Mouse (Mus musculus) brain, adult 2 months (tissue): ENCODE measurements around the gene Adk.

Experiments used
- DNase-seq: peaks from one replicate; pipeline ENCODE4 v3.0.0; 2011; ENCODE audit warnings: low read depth, low spot score

Gene Adk

DNA sequence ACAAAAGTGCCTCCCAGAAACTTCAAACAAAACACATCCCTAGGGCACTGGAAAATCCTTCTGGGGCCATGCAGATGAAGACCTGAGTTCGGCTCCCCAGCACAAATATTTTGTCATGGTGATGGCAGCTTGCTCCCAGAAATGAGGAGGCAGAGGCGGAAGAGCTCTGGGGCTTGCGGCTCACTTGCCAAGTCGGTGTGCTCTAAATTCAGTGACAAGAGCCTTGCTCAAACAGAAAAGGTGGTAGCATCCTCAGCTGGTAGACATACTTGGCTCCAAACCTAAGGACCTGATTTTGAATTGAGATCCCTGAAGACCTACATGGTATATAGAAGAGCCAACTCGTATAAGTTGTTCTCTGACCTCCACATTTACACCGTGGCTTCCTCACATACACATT is 292.5 kb downstream of the Adk start:
- peak; percentile 63 for DNase-seq

GRCm38 (mm10) chr14:21348611-21349260 is 296.4 kb downstream of the Adk start:
- DNase-seq: no peak

GRCm38 (mm10) chr14:21351646-21352045 is 299.3 kb downstream of the Adk start:
- no peak for DNase-seq

GRCm38 (mm10) chr14:21356286-21356685 is 303.9 kb downstream of the Adk start:
- no peak for DNase-seq

DNA sequence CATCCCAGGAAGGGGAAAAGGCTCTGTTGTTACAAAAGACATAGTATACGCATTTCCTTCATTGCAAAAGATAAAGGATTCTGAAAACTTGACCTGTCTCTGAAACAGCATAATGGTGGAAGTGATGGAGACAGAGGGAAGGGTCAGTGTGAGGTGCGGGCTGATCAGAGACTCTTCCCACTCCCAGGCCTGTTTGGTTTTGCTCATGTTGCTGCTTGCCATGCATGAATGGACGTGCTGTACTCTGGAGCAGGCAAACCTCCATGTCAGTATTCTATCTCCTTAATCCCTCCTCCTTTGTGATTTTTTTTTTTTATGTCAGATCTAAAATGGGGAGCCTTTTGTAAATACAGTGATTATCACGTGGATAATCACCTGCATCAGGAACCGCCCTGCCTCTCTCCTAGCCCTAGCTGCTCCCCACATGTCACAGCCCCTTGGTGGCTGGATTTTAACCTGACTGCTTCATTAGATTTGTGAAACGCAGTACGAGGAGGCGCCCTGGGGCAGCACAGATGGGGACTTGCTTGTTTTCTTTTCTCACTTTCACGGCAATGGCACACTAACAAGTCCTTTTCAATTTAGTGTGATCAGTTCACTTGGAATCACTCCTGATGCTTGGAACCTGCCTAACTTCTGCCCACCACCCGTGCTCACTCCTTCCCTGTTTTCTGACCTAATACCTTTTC is 307.0 kb downstream of the Adk start:
- no peak for DNase-seq

DNA sequence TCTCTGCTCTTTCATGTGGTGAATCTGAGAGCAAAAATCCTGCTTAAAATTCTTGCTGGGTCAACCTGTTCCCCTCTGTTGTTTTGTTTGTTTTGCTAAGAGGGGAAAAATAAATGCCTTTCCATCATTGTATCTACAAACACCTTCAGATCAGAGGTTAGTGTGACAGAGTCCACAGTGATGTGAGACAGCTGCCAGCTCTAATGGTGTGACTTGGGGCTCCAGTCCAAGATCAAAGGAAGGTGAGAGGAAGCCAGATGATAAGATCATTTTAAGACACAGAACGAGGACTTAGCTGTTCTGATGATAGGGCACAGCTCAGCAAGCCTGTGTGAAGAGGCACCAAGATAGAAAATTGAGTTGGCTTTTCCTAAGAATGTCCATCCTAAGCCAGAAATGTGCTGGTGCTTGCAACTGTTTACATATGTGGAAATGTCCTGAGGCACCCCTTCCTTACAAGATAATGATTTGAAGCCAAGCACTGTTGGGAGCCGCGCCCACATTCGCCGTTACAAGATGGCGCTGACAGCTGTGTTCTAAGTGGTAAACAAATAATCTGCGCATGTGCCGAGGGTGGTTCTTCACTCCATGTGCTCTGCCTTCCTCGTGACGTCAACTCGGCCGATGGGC is 307.6 kb downstream of the Adk start:
- DNase-seq: no peak

- peak; percentile 78 for DNase-seq
Measured at GRCm38 (mm10) chr14:21367095-21367494, 314.7 kb downstream of the Adk start.

DNA sequence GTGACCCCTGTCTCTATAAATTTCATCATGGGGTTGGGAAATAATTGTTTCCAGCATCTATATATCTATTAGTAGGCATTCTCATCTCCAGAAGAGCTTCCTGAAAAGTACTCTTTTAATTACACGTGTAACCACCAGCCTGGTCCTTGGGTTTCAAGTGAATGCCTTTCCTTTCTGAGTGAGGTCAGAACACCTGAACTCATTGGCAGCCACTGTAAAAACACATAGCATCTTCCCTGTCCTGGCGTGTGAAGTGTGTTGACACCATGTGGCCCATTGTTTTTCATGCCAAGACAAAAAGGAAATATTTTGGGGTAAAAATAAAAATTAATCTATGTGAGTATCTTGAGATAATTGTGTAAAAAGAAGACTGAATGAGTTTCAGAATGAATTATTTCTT is 316.2 kb downstream of the Adk start:
- DNase-seq: no peak

DNA sequence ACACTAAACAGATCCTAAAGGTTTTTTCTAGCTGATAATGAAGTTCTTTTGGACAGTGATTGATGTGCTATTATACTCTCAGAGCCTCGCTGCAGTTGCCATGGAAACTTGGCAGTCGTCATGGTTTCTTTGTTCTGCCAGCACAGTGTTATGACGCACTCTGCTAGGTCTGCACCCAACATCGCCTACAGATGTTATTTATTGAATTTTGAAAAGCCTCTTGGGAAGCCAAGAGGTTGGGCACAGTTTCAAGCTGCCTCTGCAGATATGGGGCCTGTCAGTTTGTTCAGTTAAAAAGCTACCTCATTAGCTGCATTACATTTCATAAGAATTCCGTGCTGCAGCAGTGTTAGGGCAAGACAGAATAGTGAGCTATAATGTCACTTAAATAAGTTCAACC is 316.8 kb downstream of the Adk start:
- peak; percentile 96 for DNase-seq

DNA sequence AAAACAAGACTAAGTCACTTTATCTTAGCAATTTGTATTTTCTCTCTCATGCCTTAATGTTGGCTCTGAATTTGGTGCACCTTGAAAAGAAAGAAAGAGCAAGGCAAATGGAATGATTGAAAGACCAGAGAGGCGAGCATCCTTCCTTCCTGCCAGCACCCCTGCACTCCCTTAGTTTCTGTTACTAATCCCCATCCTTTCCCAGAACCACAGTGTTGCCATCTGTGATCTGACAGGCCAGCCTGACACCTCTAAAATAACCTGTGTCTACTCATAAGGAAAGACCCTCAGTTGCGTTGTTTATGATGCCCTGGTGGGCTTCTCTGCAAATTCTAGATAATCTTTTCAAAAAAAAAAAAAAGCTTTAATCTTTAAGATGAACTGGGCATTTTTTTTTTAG is 319.6 kb downstream of the Adk start:
- peak; percentile 13 for DNase-seq

DNA sequence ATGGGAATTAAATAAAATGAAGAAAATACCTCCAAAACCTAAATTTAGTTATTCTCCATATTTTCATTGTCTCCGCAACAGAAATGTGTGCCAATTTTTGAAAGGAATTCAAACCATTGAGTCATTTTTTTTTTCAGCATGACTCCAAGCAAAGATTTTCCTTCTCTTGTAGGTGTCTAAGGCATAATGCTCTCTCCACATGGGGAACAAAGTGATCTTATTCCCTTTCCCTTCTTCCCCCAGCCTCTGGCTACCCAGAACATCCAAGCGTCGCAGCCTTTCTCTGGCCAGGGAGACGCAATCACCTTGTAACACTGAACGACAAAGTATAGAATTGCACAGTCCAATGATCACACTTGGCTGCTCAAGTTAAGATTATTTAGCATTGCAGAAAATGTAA is 320.3 kb downstream of the Adk start:
- DNase-seq: peak; percentile 50

- DNase-seq: no peak
Measured at GRCm38 (mm10) chr14:21383701-21384428, 331.5 kb downstream of the Adk start.

GRCm38 (mm10) chr14:21399506-21399905 is 347.1 kb downstream of the Adk start:
- DNase-seq: no peak

DNA sequence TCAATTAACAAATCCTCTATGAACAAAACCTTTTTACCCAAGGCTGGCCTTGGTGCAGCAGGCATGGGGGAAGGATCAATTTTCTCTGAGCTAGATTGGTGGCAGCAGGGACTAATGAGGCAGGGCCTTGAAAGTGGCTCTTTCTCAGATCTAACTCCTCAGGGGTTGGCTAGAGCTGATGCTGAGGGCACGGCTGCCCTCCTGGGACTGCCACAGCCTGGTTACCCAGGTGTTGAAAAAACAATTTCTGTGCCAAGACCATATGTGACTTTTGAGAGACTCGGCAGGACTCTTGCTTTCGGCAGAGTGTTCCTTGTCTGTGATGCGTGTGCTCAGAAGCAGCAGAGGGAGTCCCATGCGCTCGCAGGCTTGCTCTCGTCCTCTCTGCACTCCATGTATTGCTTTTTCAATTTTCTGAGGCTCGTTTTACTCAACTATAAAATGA is 349.8 kb downstream of the Adk start:
- DNase-seq: peak; percentile 42

DNA sequence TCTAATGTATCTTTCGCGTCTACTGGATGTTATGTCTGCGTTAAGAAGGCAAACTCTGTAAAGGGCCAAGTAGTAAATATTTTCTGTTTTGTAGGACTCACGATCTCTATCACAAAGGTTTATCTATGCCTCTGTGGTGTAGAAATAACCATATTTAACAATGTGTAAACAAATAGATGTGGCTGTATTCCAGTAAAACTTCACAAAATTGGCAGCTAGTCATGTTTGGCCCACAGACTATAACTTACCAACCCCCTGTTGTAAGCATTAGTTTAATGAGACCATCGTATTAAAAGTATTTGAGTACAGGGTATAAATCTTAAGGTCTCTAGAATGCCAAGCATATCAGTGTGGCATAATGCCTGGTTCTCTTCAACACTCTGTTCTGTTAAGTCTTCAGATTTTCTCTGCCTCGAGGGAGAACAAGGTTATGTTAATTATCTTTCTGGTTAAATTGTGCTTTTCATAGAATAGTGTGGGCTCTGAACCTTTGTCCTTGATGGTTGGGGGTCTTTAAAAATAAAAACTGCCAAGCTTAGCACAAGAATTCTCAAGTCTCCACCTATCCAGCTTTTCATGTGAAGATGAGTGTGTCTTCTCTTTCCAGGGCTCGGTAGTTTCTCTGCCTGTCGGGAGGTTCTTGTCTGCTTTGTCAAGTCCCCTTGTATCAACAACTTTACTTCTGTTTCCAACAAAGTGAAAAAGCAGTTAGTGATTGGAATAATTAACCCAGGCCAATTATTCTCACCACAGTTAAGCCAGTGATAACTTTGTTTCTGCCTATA is 350.4 kb downstream of the Adk start:
- DNase-seq: no peak

DNA sequence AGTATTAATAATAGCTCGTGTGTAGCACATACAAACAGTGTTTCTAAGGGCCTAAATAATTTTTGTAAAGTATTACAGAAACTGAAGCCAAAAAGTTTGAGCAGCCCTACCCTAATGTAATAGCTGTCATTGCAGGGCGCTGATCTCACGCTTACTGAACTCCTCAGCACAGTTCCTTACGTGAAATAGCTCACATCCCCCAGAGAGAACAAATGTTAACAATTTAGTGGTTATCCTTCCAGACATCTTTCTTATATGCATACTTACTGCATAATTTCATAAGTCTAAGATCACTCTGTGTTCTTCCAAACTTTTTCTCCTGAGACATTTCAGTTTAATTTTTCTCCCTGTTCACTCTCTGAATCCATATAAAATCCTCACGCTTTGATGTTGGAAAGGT is 354.6 kb downstream of the Adk start:
- no peak for DNase-seq

DNA sequence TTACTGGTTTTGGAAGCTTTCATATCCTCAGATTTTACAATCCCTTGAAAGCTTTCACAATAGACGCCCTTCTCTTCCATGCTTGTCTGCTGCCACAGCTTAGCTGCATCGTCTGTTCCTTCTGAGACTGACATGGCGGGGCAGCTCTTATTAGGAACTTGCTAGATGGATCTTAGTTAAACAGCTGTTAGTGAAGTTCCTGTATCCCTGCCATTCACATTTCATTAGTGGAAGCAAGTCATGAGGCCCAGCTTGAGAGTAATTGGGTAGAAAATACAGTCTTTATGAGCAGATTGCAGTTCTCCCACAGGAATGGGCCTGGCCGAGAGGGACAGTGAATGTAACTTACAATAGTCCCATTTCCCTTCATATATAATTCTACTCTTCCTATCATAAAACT is 356.5 kb downstream of the Adk start:
- no peak for DNase-seq

GRCm38 (mm10) chr14:21410769-21411477 is 358.5 kb downstream of the Adk start:
- DNase-seq: no peak

DNA sequence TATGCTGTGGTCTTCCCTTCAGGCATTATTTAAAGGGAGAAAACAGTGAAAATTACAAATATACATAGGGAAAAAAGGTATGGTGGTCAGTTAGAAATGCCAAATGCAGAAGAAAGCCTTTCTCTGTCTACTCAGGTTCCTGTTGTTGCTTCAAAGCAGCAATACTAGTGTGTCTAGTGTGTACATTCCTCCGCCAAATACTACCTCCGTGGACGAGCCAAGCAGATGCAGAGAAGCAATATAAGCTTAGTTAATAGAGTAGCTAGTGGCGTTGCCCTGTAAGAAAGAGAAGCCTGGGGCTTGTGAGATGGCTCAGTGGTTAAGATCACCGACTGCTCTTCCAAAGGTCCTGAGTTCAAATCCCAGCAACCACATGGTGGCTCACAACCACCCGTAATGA is 359.1 kb downstream of the Adk start:
- no peak for DNase-seq

- no peak for DNase-seq
Measured at GRCm38 (mm10) chr14:21418332-21418731, 366.0 kb downstream of the Adk start.

- DNase-seq: peak; percentile 36
Measured at GRCm38 (mm10) chr14:21427369-21427768, 375.0 kb downstream of the Adk start.
